Mouse (Mus musculus) hindbrain, embryonic 16.5 days (tissue): ENCODE results near the gene Lhpp. TPM values are rescaled to one million over a fixed set of nuclear protein-coding genes. Genes with fewer than 3 reads are reported as not detected.
A peak's percentile ranks its signal among the peaks of the same experiment; 100 is the strongest.

Source experiments
- ATAC-seq: fragments of 200-750 bp; cut with Nextera tagmentation; 2 replicates; pipeline ENCODE4 v1.8.0; 2017; ENCODE audit warnings: moderate TSS enrichment, moderate library complexity
- H3K27ac ChIP-seq: fragments of 300-500 bp; sonication (generic); 2 replicates; pipeline ENCODE4 v1.5.1; 2014; ENCODE audit warnings: low read depth, mild to moderate bottlenecking, control low read depth, low read length, moderate library complexity
- H3K27me3 ChIP-seq: fragments of 300-500 bp; sonication (generic); replicated peaks from 2 replicates; pipeline ENCODE4 v1.6.1; 2014; ENCODE audit warnings: low read length; ENCODE audit not compliant: control insufficient read depth, insufficient read depth
- H3K36me3 ChIP-seq: fragments of 300-500 bp; sonication (generic); 2 replicates; pipeline ENCODE4 v1.6.1; 2014; ENCODE audit warnings: mild to moderate bottlenecking, low read length, moderate library complexity, mixed read lengths; ENCODE audit not compliant: control insufficient read depth, insufficient read depth
- H3K4me1 ChIP-seq: fragments of 300-500 bp; sonication (generic); 2 replicates; pipeline ENCODE4 v1.6.1; 2014; ENCODE audit warnings: low read depth, low read length; ENCODE audit not compliant: control insufficient read depth, insufficient read depth
- H3K4me2 ChIP-seq: fragments of 300-500 bp; sonication (generic); 2 replicates; pipeline ENCODE4 v1.6.1; 2014; ENCODE audit warnings: mild to moderate bottlenecking, low read length, control low read depth, moderate library complexity
- H3K4me3 ChIP-seq: fragments of 300-500 bp; sonication (generic); 2 replicates; pipeline ENCODE4 v1.5.1; 2014; ENCODE audit warnings: mild to moderate bottlenecking, low read length, control low read depth, moderate library complexity
- H3K9ac ChIP-seq: fragments of 300-500 bp; sonication (generic); 2 replicates; pipeline ENCODE4 v1.6.1; 2014; ENCODE audit warnings: low read depth, mild to moderate bottlenecking, control low read depth, low read length, moderate library complexity
- H3K9me3 ChIP-seq: fragments of 300-500 bp; sonication (generic); 2 replicates; pipeline ENCODE4 v1.6.1; 2014; ENCODE audit warnings: mild to moderate bottlenecking, low read length, moderate library complexity; ENCODE audit not compliant: control insufficient read depth
- WGBS: fragments of 180-500 bp; shearing (Covaris S2); extraction: QIAGEN DNeasy Blood & Tissue Kit; methylation state at CpG from one replicate; pipeline ENCODE4 v1.1.7; 2014; 5-methylcytosine and 5-hydroxymethylcytosine counted together
- polyA plus RNA-seq: library from polyadenylated mRNA; unstranded; fragments of >200 nt; fragmentation: Nextera tagmentation; extraction: Ambion mirVana; gene quantifications from 2 replicates; pipeline ENCODE4 v1.2.1, GENCODE M21; 2015

The Lhpp gene
- polyA plus RNA-seq, 1 experiment from 2014 or later, result 56.2 TPM

- H3K9me3 ChIP-seq, result no peaks in the 10 kb centered on the region
- H3K27me3 ChIP-seq, result peaks cover 37% of the 10 kb centered on the region
- H3K4me2 ChIP-seq, result no peak overlapping the region
- H3K9ac ChIP-seq, result no peak overlapping the region
- no peak overlapping the region for H3K27ac ChIP-seq
- no peak for ATAC-seq
- 93% methylated on average over 3 of the region's 3 CpGs for WGBS
- no peak overlapping the region for H3K4me3 ChIP-seq
- peaks cover 22% of the 10 kb centered on the region for H3K4me1 ChIP-seq
- no peaks in the 10 kb centered on the region for H3K36me3 ChIP-seq
Measured at GRCm38 (mm10) chr7:132595787-132596186, 14.7 kb upstream of the Lhpp start.

- Histone ChIP-seq H3K9ac (peak overlapping the region; percentile 54; the same call in 1 of the 2 replicates), H3K9me3 (no peaks in the 10 kb centered on the region), H3K27ac (no peak overlapping the region), H3K4me1 (peaks cover 22% of the 10 kb centered on the region), H3K4me3 (peak overlapping the region; percentile 49), H3K27me3 (peaks cover 45% of the 10 kb centered on the region), H3K4me2 (peak overlapping the region; percentile 89), H3K36me3 (no peaks in the 10 kb centered on the region)
- WGBS, result 9% methylated on average over 26 of the region's 26 CpGs
- no peak for ATAC-seq
Measured at GRCm38 (mm10) chr7:132596557-132597250, 13.7 kb upstream of the Lhpp start.

- H3K4me2 ChIP-seq, result peak overlapping the region; percentile 89
- H3K27ac ChIP-seq, result no peak overlapping the region
- WGBS, result under 1% methylated on average over 54 of the region's 60 CpGs
- peak overlapping the region; percentile 49 for H3K4me3 ChIP-seq
- H3K9ac ChIP-seq, result peak overlapping the region; percentile 54
- peaks cover 22% of the 10 kb centered on the region for H3K4me1 ChIP-seq
- H3K36me3 ChIP-seq, result no peaks in the 10 kb centered on the region
- no peaks in the 10 kb centered on the region for H3K9me3 ChIP-seq
- 0 out of 2 replicates have a peak, but pooled peaks have one; percentile 37 for ATAC-seq
- peaks cover 50% of the 10 kb centered on the region for H3K27me3 ChIP-seq
Measured at GRCm38 (mm10) chr7:132597251-132598041, 13.0 kb upstream of the Lhpp start.

- 1% methylated on average over 50 of the region's 52 CpGs for WGBS
Measured at GRCm38 (mm10) chr7:132599071-132599975, 11.1 kb upstream of the Lhpp start, which contains the start of gene Nkx1-2. Gene Nkx1-2 (minus strand): TSS chr7:132599637.

GRCm38 (mm10) chr7:132600026-132600425, 10.4 kb upstream of the Lhpp start:
- Histone ChIP-seq H3K4me1 (peaks cover 22% of the 10 kb centered on the region), H3K4me2 (peak overlapping the region; percentile 77), H3K27me3 (peaks cover 50% of the 10 kb centered on the region), H3K9me3 (no peaks in the 10 kb centered on the region), H3K9ac (no peak overlapping the region), H3K27ac (no peak overlapping the region), H3K36me3 (no peaks in the 10 kb centered on the region), H3K4me3 (peak overlapping the region; percentile 45)
- no peak for ATAC-seq
- WGBS, result 2% methylated on average over 9 of the region's 9 CpGs

More at GRCm38 (mm10) chr7:132599071-132599975, 11.1 kb upstream of the Lhpp start, which contains the start of gene Nkx1-2:
- Histone ChIP-seq H3K9me3 (no peaks in the 10 kb centered on the region), H3K4me3 (peak within 1 kb of the TSS; percentile 45), H3K4me1 (peaks cover 22% of the 10 kb centered on the region), H3K9ac (peak within 1 kb of the TSS; percentile 30; the same call in 1 of the 2 replicates), H3K27ac (no peak within 1 kb of the TSS), H3K27me3 (peaks cover 52% of the 10 kb centered on the region), H3K36me3 (no peaks in the 10 kb centered on the region), H3K4me2 (peak within 1 kb of the TSS; percentile 77)
- ATAC-seq, result peak; percentile 40; the same call in 1 of the 2 replicates

- no peak overlapping the region for H3K4me3 ChIP-seq
- H3K27ac ChIP-seq, result no peak overlapping the region
- H3K4me2 ChIP-seq, result no peak overlapping the region
- H3K4me1 ChIP-seq, result peaks cover 22% of the 10 kb centered on the region
- no peak overlapping the region for H3K9ac ChIP-seq
- 10% methylated on average over 8 of the region's 8 CpGs for WGBS
- no peaks in the 10 kb centered on the region for H3K9me3 ChIP-seq
- peaks cover 48% of the 10 kb centered on the region for H3K27me3 ChIP-seq
- no peaks in the 10 kb centered on the region for H3K36me3 ChIP-seq
- no peak for ATAC-seq
Measured at GRCm38 (mm10) chr7:132600926-132601325, 9.5 kb upstream of the Lhpp start.

GRCm38 (mm10) chr7:132604720-132605119, 5.7 kb upstream of the Lhpp start:
- H3K4me2 ChIP-seq, result no peak overlapping the region
- H3K9ac ChIP-seq, result no peak overlapping the region
- no peaks in the 10 kb centered on the region for H3K36me3 ChIP-seq
- H3K4me1 ChIP-seq, result peaks cover 4% of the 10 kb centered on the region
- no peaks in the 10 kb centered on the region for H3K9me3 ChIP-seq
- no peak for ATAC-seq
- H3K4me3 ChIP-seq, result no peak overlapping the region
- 88% methylated on average over 4 of the region's 4 CpGs for WGBS
- no peak overlapping the region for H3K27ac ChIP-seq
- peaks cover 26% of the 10 kb centered on the region for H3K27me3 ChIP-seq

- peaks cover under 1% of the 10 kb centered on the region; the same call in 1 of the 2 replicates for H3K4me1 ChIP-seq
- H3K36me3 ChIP-seq, result no peaks in the 10 kb centered on the region
- H3K4me2 ChIP-seq, result no peak overlapping the region
- H3K9me3 ChIP-seq, result no peaks in the 10 kb centered on the region
- whole genome bisulfite sequencing, result 59% methylated on average over 5 of the region's 5 CpGs
- no peak for ATAC-seq
- no peak overlapping the region for H3K4me3 ChIP-seq
- H3K9ac ChIP-seq, result no peak overlapping the region
- H3K27me3 ChIP-seq, result peaks cover 16% of the 10 kb centered on the region
- H3K27ac ChIP-seq, result no peak overlapping the region
Measured at GRCm38 (mm10) chr7:132605689-132606088, 4.7 kb upstream of the Lhpp start.
